Mouse (Mus musculus): ENCODE results near the gene Dennd1a.

The Dennd1a gene

DNA sequence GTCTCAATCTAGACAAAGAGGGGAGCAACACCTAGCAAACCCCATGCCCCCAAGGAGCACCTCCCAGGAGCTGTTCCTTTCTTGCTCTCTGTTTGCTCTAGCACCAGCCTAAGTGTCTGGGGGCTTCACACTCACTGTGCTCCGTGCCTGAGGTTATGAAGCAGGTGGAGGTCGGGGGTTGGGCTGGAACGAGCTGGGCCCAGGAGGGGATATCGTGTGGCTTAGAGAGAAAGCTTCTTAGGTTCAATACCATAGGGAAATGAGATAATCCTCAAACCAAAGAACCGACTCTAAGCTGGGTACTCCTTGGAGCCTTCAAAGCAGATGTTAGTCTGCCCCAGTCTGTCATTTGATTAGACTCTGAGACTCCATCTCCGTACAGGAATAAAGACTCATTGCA lies 261.6 kb downstream of the Dennd1a start:
- no peak for DNase-seq

DNA sequence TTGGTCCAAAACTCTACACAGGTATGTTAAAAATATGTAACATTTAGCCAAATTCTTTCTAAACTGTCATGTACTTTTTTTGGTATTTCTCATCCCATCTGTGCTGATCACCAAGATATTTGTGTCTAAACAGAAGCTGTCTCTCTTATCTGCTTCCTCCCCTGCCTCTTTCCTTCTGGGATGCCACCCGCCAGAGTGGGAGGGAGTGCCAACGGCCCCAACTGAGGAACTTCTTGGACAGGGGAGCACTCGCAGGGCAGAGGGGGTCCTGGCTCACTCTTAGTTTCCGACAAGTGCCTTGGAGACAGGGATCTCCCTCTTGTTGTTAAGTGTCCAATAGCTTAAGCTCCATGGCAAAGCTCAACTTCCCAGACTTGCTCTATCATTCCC lies 263.5 kb downstream of the Dennd1a start:
- DNase-seq = no peak

DNA sequence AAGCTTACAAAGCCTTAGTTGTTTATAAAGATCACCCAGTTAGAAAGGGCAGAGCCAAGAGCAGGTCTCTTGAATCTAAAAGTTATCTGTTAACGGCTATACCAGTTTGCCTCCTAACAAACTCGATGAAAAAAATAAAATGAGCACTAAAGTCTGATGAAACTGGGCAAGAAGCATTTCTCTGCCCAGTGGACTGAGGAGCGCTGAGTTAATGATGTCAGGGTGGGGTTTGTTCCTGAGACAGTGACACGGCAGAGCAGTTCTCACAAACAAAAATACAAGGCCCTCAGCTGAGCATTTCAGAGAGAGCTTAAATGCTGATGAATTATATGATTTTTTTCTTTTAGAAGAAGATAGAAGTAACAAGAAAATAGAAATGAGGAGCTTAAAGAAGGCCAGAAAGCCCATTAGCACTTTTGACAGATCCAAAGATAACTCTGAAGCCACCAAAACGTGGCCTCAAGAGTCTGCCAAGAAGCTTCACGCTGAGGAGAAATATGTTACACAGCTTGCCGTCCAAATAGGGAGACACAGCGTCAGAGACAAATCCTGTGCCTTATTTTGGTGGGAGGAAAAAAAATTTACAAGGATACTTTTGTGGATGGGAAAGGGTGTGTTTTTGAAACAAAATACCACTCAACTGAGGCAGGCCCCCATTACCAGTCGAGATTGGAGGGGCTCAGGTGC lies 264.0 kb downstream of the Dennd1a start:
- no peak for DNase-seq

DNA sequence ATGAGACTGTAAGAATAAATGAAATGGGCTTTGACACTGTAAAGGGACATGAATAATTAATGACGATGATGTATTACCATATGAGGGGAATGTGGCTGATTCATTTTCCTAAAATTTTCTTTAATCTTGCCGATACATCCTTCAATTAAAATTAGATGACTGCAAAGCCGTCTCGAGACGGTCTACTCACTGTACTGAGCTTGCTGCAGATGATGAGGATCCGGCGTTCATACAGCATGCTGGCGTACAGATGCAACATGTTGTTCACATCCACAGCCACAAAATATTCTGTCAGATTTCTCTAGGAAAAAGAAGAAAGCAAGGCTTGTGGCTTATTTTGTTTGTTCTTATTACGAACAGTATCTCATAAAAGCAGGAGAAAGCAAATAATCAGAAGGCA lies 266.0 kb downstream of the Dennd1a start:
- no peak for DNase-seq

DNA sequence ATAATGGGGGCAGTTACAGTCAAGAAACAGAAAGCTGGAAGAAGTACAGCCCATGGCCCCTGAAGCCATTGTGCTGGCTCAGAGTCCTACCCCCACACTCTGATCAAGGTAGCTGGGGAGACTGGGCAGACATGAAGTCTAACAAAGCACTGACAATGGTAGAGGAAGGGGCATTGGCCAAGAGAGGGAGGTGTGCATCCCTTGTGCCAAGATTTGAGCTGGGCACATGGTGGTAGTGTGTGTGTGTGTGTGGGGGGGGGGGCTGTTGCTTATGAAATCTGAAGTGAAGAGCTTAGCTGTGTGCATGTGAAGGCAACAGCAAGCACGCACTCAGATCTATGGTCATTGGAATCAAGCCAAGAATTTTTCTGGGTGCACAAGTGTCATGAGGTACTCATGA lies 272.5 kb downstream of the Dennd1a start:
- no peak for DNase-seq

DNA sequence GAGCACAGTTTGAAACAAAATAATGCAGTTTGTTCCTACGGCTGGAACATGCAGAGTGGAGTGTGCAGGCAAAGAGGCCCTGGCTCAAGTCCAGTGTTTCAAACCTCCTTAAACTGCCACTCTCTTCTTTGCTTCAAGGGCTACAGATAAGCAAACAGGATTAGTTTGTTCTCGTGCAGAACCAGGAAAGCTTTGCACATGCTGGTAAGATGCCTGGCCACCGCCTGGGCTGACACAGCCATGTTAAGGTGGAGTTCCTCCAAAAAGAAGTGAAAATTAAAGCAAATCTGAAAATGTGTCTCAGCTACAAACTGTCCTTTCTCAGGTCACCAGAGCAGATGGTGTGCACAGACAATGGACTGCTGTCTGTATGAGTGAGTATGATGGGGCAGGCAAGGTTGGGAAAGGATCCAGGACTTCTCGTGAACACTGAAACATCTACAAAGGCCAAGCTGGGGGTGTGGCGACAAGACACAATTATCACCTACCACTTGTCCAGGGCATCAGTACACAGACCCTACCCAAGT lies 273.3 kb downstream of the Dennd1a start:
- peak; percentile 64 for DNase-seq

DNA sequence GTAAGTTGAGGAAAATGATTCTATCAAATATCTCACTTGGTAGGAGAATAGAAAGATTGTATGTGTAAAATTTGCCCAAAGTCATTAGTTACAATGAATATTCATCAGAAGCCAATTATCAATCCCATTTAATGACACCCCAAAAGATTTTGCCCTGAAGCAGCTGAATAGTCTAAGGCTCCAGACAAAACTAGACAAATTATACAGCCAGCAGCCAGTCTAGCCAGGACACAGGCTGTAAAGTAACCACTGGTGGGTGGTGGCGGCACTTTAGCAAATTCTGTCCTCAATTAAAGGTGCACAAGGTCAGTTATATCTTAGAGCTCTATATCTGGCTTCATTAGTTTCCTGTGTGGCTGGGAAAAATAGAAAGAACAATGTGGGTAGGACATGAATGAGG lies 280.0 kb downstream of the Dennd1a start:
- no peak for DNase-seq

DNA sequence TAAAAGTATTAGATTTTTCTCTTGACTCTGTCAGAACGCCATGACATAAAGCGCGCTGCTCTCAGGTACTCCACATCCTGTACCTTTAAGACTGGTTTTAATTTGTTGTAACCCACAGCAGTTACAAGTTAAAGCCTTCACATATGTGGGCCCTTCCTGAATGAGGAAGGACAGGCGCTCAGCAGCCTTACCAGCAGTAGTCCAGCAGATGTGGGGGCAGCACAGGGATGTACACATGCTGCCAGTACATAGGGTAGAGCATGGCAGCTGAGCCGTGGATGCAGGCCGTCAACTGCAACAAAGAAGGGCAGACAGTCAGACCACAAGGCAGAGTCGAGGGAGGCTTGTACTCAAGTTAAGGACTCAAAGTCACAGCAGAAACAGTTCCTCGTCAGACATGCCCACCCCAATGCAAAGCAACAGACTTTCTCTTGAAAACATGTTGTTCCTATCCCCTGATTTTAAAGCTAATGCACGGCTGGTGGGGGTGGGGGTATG lies 284.0 kb downstream of the Dennd1a start:
- DNase-seq = no peak

DNA sequence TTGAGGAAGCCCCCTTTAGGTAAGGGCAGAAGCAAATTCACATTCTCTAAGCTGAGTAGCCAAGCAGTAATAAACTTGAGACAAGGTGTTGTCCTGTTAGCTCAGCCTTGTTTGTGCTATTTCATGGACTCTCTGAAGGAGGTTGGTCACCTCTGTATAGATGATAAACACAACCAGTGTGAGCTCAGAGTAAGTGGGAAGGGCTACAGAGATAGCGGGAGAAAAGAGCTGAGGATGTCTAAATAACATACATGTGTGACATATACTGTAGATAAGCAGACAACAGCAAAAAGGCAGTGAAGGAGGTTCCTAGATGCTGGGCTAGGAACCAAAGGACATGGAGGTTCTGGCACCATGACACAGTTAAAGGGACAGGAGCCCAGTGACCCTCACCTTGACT lies 286.2 kb downstream of the Dennd1a start:
- DNase-seq = no peak

DNA sequence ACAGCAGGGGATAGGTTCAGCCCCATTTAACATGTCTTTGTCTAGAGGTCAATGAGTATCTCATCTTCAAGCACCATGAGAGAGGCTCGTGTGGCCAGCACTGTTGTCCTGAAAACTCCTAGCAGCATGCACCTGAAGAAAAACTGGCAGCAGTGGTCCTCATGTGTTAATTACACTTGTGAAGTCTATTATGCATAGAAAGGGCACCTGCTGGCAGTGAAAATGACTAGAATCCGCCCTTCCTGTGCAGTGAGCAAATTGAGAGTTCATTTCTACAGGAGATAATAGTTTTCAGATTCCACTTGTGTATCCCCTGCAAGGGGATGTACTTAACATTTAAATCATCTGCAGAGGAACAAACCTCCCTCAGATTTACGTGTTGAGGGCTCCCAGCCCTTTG lies 289.2 kb downstream of the Dennd1a start:
- DNase-seq = no peak

DNA sequence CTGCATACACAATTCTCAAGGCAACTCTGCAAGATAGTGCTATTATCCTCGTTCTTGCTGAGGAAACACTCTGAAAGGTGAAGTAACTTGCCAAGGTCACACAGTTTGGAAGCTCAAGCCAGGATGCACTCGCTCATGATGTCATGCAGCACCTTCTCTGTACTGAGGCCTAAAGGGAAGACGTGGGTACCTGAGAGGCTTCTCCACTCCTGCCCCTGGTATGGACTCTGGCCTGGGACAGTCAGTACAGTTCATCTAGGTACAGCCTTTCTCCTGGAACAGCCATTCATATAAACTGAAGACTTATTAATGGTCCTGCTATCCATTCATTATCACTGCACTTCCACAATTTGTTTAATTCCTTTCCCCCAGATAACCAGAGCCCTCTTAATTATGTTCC lies 298.1 kb downstream of the Dennd1a start:
- no peak for DNase-seq

DNA sequence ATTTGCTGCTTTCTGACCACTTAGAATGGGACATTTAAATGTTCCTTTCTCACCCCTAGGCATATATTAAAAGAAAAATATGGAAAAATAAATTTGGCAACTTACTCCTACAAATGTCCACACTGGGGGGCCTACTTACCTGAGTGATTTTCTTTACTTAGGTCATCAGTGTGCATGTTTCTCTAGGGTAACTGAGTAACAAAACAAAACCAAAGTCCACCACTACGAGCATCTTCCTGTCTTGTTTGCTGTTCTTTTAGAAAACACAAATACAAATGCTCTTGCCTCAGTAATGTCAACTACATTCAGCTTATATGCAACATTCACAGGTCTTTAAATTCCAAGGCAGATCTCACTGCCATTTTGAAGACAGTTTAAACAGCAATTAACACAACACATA lies 298.9 kb downstream of the Dennd1a start:
- no peak for DNase-seq

DNA sequence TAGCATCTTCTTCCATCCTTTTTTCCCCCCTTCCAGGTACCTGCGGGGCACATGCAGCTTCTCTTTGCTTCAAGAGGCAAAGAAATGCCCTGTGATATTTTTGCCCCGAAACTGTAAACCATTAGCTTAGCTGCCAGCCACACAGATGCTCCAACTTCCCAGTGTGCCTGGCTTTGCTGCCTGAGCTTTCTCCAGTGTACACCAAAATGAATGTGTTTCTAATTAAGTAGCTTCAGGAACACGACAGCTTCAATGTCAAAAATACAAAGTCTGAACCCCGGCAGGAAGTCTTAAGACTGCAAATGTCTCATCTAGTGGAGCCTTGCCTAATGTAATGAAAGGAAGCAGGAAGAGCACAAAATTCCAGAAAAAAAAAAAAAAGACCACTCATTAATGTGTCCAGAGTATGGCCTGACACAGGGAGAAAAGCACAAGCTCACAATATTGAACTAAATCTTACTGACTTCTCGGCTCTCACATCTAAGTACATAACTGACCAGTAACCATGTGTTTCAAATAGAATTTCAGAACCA lies 301.4 kb downstream of the Dennd1a start:
- DNase-seq = no peak

DNA sequence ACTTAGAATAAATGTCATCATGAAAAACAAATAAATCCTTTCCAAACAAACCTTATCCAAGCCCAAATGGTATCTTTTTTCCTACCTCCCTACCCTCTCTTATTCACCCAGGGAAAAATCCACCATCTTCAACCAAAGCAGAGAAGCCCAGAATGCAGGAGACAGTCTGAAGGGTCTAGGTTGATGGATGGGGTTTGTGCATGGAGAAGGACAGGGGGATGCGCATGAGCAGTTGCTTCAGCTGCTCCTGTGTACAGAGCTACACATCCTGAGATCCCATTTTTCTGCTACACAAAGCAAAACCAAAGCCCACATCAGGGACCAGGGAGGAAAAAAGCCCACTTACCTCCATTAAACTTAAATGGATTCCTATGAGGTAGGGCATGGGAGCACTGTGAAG lies 304.5 kb downstream of the Dennd1a start:
- DNase-seq = no peak

DNA sequence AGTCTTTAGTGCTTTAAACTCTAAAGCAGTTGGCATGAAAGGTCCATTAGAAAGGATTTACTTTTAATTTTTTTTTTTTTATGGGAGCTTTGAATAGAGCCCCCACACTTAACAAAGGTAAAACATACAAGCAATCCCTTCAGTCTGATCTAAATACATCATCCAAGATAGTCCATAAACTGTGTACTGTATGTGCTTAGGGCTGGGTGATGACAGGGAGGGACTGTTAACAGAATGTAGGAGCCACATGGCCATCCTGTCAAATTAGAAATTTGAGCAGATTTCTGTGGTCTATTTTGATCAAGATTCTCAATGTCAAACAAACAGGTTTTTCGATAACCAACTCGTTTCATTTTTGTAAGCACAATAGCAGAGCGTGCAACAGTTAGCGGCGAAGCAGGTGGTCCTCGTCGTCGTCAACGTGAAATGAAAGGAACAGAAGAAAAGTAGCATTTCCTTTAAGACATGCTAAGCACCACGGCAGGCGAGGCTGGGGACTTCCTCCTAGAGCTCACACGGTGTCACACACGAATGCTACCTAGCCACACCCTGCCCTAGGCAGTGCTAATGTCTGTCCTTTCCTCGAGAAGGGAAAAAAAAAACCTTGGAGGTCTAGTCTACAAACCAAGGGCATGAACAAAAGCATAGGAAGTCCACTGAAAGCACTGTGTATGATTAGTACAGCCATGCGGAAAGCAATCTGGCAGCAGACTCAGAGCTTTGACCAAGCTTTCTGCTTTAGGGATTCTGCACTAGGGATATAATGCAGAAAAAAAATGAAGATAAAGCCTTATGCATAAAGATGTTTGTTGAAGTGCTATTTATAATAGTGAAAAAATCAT lies 305.4 kb downstream of the Dennd1a start:
- DNase-seq = no peak

DNA sequence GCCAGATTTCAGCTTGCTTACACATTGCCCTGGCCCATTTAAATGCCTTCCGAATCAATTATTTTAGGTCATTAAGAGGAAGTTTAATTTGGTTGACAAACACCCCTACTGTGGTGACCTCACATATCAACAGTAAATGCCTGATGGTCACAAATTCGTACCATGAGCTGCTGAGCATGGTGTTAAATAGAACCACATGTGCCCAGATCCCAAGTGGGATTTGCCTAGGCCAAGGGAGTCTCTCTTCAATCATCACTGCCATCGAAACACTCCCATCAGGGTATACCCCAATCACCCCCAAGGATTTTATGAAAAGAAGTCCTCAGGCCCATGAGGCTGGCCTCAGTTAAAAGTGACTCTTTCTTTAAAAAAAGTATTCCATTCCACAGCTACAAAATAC lies 313.0 kb downstream of the Dennd1a start:
- DNase-seq = no peak

DNA sequence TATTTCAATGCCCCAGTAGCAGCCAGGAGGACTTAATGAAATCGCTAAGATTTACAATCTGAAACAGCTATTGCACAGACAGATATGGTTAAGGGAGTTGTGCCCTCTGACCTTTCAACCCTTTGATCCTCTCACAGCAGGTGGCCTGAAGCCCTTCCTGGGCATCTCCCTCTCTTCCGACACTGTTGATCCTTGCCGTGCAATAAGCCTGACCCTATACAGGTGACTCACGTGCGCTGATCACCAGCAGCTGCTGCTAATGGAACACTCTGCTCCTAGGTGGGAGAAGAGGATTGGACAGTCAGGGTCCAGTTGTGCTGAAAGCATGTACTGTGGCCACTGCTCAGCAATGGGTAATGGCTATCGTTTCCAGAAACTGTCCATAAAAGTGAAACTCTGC lies 314.6 kb downstream of the Dennd1a start:
- DNase-seq = no peak

DNA sequence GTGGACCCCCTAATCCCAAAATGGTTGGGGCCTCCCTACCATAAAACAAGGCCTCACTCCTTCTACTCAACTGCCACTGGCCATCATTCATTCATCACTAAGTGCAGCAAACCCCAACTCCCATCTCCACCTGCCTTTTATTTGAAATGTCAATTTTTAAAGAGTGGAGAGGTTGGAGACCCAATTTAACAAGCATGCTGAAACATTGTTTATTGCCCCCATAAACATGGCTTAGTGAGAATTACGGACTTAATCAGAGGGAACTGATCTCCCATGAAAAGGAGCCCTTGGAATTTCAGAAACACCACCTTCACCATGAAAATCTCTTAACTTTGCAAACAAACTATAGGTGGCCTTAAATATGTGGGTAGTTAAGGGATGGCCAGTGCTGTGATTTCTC lies 315.5 kb downstream of the Dennd1a start:
- no peak for DNase-seq

DNA sequence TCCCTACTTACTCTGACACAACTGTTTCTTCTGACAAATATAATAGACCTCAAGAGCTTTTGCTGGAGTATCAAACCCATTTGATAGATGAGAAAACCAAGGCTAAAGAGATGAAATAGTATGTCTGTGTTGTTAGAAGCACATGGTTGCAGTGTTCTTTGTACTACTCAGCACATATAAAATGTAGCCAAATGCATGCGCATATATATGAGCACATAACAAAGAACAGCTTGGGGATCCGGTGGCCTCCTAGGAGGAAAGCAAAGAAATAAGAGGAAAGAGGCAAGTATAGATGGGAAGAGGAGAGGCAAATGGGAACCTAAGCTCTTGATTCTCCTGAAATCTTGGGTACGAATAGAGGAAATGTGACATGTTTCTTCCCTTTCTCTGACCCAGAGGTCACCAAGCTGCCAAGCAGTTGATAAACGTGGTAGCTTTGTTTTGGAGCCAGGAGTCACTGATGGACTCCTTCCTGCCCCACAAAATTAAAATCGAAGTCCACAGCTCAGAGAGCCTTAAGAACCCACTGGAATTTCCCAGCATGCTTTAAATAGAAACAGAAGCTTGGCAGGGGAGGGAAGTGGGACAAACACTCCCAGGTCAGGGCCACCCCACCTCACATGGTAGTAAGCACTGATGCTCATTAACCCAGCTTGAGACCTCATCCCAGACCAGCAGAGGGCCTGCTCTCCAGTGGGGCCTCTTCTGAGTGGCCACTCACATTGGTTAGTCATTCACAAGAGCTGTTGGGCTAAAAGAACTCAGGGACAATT lies 317.3 kb downstream of the Dennd1a start:
- peak; percentile 16 for DNase-seq

DNA sequence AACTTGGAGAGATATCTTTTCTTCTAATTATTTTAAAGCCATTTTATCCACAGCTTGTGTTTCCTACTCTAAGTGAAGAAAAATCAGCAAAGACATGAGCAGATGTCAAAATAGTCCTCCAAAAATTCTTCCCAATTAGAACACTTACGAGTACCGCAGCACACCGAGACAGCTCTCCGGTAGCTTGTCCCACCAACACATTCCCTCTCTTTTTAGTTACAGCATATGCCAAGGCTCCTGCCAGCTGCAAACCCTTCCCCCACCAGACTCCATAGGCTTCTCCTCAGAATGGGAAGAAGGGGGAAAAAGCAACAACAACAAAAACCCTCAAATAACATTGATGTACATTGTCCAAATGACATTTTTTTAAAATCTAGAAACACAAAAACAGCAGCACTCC lies 322.7 kb downstream of the Dennd1a start:
- no peak for DNase-seq

DNA sequence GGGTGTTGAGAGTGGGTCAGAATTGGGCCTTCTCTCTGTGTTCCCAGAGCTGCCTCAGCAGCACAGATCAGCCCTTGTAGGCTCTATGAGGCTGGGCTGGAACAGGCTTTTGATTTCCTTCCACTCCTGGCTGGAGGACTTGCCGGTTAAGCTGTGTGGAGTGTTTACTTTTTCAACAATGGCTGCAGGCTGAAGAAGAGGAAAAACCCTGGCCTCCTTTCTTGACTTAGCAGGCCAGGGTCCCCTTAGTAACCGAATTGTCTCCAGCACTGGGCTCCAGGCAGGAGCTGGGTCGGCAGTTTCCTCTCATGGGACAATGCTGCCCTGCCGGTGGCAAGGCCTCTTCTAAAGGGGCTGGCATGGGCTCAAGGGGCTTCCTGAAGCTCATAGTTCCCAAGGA lies 323.8 kb downstream of the Dennd1a start:
- DNase-seq = peak; percentile 51

DNA sequence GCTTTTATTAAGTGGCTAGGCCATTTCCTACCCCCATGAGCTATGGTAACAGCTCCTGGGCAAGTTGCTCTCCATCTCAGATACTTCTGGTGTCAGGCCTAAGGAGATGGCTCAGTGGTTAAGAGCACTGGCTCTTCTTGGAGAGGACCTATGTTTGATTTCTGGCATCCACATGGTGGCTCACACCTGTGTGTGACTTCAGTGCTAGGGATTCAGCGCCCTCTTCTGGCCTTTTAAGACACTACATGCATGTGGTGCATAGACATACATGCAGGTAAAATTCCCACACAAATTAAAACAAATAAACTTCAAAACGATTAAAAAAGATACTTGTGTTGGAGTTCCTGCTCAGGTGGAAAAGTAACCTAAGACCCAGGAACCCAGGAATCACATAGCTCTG lies 338.8 kb downstream of the Dennd1a start:
- DNase-seq = peak; percentile 13

All from lung, postnatal 10 days (tissue).